Mouse (Mus musculus): ENCODE data around the gene Zscan18. TPM values are rescaled to one million over a fixed set of nuclear protein-coding genes. Genes with fewer than 3 reads are reported as not detected.

Gene Zscan18
- total RNA-seq (2017), result 8.2 and 8.9 TPM in 2 replicates

DNA sequence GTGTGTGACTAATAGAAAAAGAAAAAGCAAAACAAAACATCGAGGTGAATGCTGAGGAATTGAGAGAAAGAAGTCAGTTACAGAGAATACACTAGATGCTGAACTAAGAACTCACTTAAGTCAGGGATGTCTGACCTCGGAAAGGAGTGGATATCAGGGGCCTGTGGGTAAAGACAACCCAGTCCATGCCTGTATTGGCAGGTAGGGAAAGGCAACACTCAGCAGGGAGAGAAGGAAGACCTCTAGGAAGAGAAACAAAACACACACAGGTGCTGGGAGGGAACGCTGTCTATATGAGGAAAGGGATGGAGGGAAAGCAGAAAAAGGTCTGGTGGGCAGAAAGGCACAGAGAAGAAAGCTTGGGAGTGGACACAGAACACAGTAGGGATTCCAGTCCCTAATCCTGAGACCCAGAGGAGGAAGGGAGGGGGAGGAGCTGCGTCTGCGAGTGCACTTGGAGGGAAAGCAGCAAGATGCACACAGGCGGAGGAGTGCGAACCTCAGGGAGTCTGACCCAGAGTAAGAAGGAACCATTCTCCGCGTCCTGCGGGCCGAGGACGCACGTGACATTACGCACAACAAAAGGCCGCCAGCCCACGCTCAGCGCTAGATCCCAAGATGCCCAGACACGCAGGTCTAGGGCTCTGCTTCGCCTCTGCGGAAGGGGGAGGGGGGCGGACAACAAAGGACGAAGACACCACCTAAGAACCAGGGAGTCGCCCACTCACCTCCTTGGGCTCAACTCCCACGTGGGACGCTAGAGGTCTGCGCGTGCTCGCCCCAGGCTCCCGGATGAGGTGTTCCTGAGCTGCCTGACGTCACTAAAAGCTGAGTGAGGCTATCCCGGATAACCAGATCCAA is at the start of gene Zscan18:
Zscan18 (minus strand) TSS at position 770 of the 861 bp plus-strand sequence.
- peak; percentile 86 to 98 for ATAC-seq (replicated peaks in 1 of 2; ENCODE audit: insufficient read depth in 1 of 2, low FRiP score in 2 of 2, low TSS enrichment in 1 of 2, low read depth in 1 of 2, poor library complexity in 2 of 2, severe bottlenecking in 2 of 2)

- no peak for ATAC-seq (replicated peaks in 1 of 2; ENCODE audit: insufficient read depth in 1 of 2, low FRiP score in 2 of 2, low TSS enrichment in 1 of 2, low read depth in 1 of 2, poor library complexity in 2 of 2, severe bottlenecking in 2 of 2)
Measured at GRCm38 (mm10) chr7:12835779-12836178, 32.3 kb upstream of the Zscan18 start.

DNA sequence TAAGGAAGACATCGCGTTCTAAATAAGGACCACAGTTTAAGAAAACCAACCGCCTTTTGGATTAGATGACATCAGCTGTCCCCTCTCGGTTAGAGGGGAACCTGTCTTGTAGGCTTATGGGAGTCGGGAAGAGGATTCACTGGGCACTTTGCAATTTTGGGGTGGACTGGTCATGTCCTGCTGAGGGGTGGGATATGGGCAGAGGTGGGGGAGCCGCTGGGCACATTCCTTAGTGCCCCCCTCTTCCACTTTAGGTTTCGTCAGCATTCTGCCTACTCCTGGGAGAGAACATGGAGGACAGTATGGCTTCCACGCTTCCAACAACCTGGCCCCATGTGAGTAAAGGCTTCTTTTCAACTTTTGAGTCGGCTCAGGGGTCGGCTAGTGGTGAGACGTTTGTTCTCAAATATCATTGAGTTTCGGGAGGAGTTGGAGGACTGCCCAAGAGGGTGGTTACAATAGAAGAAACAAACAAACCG is 31.8 kb upstream of the Zscan18 start:
- ATAC-seq (replicated peaks in 1 of 2; ENCODE audit: insufficient read depth in 1 of 2, low FRiP score in 2 of 2, low TSS enrichment in 1 of 2, low read depth in 1 of 2, poor library complexity in 2 of 2, severe bottlenecking in 2 of 2), result peak; percentile 12 to 31

GRCm38 (mm10) chr7:12834162-12835120 is 31.0 kb upstream of the Zscan18 start, which contains the start of gene Zfp110:
Gene Zfp110, plus strand, starts transcription at chr7:12834761.
- peak; percentile 98 for ATAC-seq (replicated peaks in 1 of 2; ENCODE audit: insufficient read depth in 1 of 2, low FRiP score in 2 of 2, low TSS enrichment in 1 of 2, low read depth in 1 of 2, poor library complexity in 2 of 2, severe bottlenecking in 2 of 2)

GRCm38 (mm10) chr7:12818521-12819295 is 15.3 kb upstream of the Zscan18 start, which contains the start of gene Zfp329:
Gene Zfp329, minus strand, starts transcription at chr7:12818858.
- peak; percentile 99 to 100 for ATAC-seq (replicated peaks in 1 of 2; ENCODE audit: insufficient read depth in 1 of 2, low FRiP score in 2 of 2, low TSS enrichment in 1 of 2, low read depth in 1 of 2, poor library complexity in 2 of 2, severe bottlenecking in 2 of 2)

DNA sequence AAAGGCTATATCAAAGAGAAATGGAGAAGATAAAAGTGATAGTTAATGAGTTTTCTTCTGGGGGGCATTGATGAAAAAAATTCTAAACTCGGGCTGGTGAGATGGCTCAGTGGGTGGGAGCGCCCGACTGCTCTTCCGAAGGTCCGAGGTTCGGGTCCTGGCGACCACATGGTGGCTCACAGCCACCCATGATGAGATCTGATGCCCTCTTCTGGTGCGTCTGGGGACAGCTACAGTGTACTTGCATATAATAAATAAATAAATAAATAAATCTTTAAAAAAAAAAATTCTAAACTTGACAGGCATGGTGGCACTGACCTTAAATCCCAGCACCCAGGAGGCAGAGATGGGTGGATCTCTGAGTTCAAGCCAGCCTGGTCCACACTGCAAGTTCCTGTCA is 12.1 kb upstream of the Zscan18 start:
- no peak for ATAC-seq (replicated peaks in 1 of 2; ENCODE audit: insufficient read depth in 1 of 2, low FRiP score in 2 of 2, low TSS enrichment in 1 of 2, low read depth in 1 of 2, poor library complexity in 2 of 2, severe bottlenecking in 2 of 2)

- no peak for ATAC-seq (replicated peaks in 1 of 2; ENCODE audit: insufficient read depth in 1 of 2, low FRiP score in 2 of 2, low TSS enrichment in 1 of 2, low read depth in 1 of 2, poor library complexity in 2 of 2, severe bottlenecking in 2 of 2)
Measured at GRCm38 (mm10) chr7:12803727-12804071, 264 bp upstream of the Zscan18 start.

DNA sequence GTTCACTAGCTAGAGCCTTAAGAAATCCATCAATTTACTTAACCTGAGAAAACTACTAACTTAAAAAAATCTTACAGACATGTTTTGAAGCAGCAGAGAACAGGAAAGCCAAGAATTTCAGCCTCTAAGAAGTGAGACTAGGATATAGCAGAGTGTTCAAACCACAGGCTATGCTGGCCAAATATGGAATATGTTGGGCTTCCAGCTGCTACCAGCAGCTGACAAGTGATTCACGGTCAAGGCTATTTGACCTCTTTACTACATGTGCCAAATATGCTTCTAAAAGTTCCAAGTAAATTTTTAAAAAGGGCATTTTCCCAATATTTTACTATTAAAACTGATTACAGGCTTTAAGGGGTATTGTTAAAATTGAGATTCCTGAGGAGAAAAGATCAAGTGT is 3.9 kb downstream of the Zscan18 start:
- no peak for ATAC-seq (replicated peaks in 1 of 2; ENCODE audit: insufficient read depth in 1 of 2, low FRiP score in 2 of 2, low TSS enrichment in 1 of 2, low read depth in 1 of 2, poor library complexity in 2 of 2, severe bottlenecking in 2 of 2)

- no peak for ATAC-seq (replicated peaks in 1 of 2; ENCODE audit: insufficient read depth in 1 of 2, low FRiP score in 2 of 2, low TSS enrichment in 1 of 2, low read depth in 1 of 2, poor library complexity in 2 of 2, severe bottlenecking in 2 of 2)
Measured at GRCm38 (mm10) chr7:12797971-12798370, 5.5 kb downstream of the Zscan18 start.

- ATAC-seq (replicated peaks in 1 of 2; ENCODE audit: insufficient read depth in 1 of 2, low FRiP score in 2 of 2, low TSS enrichment in 1 of 2, low read depth in 1 of 2, poor library complexity in 2 of 2, severe bottlenecking in 2 of 2), result peak; percentile 84 to 92
Measured at GRCm38 (mm10) chr7:12792624-12793023, 10.8 kb downstream of the Zscan18 start.

GRCm38 (mm10) chr7:12788025-12788424 is 15.4 kb downstream of the Zscan18 start:
- no peak for ATAC-seq (replicated peaks in 1 of 2; ENCODE audit: insufficient read depth in 1 of 2, low FRiP score in 2 of 2, low TSS enrichment in 1 of 2, low read depth in 1 of 2, poor library complexity in 2 of 2, severe bottlenecking in 2 of 2)

DNA sequence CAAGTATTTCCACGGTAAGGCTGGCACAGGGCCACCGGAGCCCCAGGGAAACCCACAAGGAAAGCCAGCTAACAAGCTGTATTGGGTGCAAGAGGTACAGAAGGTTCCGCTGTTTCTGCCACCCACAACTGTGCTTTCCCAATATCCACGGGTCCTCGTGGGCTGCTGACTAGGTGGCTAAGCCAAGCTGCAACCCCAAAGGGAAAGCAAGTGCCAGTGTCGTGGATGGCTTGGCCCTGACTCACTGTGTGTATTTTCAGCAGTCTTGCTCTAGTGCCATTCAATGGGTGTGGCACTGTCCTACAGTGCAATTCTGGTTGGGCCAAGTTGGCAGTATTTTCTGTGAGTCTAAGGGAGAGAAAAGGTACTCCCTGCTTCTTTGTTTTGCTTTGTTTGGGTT is 16.1 kb downstream of the Zscan18 start:
- no peak for ATAC-seq (replicated peaks in 1 of 2; ENCODE audit: insufficient read depth in 1 of 2, low FRiP score in 2 of 2, low TSS enrichment in 1 of 2, low read depth in 1 of 2, poor library complexity in 2 of 2, severe bottlenecking in 2 of 2)

DNA sequence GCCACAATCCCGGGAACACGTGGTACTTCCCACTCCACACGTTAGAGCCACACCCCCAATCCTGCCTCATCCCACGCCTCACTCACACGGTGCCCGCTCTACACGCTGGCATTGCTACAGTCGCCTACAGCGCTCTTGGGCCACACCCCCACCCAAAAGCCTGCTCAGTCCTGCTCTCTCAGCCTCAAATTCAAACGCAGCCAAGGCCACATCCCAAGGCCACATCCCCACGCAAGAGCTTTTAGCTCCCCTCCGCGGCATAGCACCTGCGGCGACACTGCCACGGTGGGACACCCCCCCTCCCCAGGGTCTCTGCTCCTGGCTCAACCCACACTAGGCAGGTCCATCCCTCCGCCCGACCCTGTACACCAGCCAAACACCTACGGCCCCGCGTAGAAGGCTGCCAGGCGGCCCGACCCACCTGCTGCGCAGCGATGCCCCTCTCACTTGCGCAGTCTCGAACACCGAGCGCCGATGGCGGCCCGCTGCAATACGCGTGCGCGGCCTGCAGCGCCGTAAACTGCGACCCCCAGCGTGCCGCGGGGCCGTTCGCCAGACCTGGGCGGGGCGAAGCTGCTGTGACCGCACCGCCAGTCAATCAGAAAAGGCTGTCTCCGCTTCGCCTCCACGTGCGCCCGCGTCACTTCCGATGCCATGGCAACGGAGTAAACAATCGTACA is 23.1 kb downstream of the Zscan18 start:
- ATAC-seq (replicated peaks in 1 of 2; ENCODE audit: insufficient read depth in 1 of 2, low FRiP score in 2 of 2, low TSS enrichment in 1 of 2, low read depth in 1 of 2, poor library complexity in 2 of 2, severe bottlenecking in 2 of 2), result peak; percentile 71 to 96

DNA sequence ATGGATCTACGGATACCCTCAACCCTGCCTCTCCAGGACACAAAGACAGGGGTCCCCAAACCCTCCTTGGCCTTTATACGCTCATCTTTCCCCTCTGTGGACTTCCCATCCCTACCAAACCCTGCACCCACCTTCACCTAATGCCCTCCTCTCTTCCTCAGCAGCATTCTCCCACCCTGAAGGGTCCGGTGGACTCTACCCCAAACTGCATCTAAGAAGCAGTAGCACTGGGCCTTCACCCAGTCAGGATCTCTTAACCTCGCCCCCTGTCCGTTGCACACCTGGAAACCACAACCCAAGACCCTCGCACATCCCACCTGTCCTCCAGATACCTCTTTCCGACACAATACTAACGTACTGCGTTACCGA is 23.7 kb downstream of the Zscan18 start:
- 0 out of 4 replicates have a peak, but pooled peaks of 1 of the 2 experiments have one; percentile 1 for ATAC-seq (replicated peaks in 1 of 2; ENCODE audit: insufficient read depth in 1 of 2, low FRiP score in 2 of 2, low TSS enrichment in 1 of 2, low read depth in 1 of 2, poor library complexity in 2 of 2, severe bottlenecking in 2 of 2)

GRCm38 (mm10) chr7:12779141-12779540 is 24.3 kb downstream of the Zscan18 start:
- no peak for ATAC-seq (replicated peaks in 1 of 2; ENCODE audit: insufficient read depth in 1 of 2, low FRiP score in 2 of 2, low TSS enrichment in 1 of 2, low read depth in 1 of 2, poor library complexity in 2 of 2, severe bottlenecking in 2 of 2)

DNA sequence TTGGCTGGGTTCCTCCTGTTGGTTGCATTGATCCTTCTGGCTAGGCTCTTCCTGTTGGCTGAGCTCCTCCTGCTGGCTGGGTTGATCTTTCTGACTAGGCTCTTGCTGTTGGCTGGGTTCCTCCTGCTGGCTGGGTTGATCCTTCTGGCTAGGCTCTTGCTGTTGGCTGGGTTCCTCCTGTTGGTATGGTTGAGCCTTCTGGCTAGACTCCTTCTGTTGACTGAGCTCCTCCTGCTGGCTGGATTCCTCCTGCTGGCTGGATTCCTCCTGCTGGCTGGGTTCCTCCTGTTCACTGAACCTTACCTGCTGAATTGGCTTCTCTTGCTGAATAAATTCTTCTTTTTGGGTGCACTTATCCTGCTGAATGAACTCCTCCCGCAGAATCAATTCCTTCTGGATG is 28.8 kb downstream of the Zscan18 start:
- ATAC-seq (replicated peaks in 1 of 2; ENCODE audit: insufficient read depth in 1 of 2, low FRiP score in 2 of 2, low TSS enrichment in 1 of 2, low read depth in 1 of 2, poor library complexity in 2 of 2, severe bottlenecking in 2 of 2), result no peak

DNA sequence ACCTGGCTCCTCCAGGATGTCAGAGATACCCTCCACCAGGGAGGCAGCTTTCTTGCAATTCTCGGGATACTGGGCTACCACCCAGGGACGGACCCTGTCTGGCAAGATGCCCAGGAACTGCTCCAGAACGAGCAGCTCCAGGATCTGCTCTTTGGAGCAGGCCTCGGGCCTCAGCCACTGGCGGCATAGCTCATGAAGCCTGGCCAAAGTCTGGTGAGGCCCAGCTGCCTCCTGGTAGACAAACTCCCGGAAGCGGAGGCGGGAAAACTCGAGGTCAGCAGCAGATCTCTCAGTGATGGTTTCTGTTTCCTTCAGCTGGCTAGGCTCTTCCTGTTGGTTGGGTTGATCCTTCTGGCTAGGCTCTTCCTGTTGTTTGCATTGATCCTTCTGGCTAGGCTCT is 29.3 kb downstream of the Zscan18 start:
- no peak for ATAC-seq (replicated peaks in 1 of 2; ENCODE audit: insufficient read depth in 1 of 2, low FRiP score in 2 of 2, low TSS enrichment in 1 of 2, low read depth in 1 of 2, poor library complexity in 2 of 2, severe bottlenecking in 2 of 2)
